Mouse (Mus musculus): ENCODE results near the gene Ulk3. TPM values are rescaled to one million over a fixed set of nuclear protein-coding genes. Genes with fewer than 3 reads are reported as not detected.

Ulk3 gene
- total RNA-seq, 2 experiments from 2014 or later = 23.0 to 31.3 TPM

DNA sequence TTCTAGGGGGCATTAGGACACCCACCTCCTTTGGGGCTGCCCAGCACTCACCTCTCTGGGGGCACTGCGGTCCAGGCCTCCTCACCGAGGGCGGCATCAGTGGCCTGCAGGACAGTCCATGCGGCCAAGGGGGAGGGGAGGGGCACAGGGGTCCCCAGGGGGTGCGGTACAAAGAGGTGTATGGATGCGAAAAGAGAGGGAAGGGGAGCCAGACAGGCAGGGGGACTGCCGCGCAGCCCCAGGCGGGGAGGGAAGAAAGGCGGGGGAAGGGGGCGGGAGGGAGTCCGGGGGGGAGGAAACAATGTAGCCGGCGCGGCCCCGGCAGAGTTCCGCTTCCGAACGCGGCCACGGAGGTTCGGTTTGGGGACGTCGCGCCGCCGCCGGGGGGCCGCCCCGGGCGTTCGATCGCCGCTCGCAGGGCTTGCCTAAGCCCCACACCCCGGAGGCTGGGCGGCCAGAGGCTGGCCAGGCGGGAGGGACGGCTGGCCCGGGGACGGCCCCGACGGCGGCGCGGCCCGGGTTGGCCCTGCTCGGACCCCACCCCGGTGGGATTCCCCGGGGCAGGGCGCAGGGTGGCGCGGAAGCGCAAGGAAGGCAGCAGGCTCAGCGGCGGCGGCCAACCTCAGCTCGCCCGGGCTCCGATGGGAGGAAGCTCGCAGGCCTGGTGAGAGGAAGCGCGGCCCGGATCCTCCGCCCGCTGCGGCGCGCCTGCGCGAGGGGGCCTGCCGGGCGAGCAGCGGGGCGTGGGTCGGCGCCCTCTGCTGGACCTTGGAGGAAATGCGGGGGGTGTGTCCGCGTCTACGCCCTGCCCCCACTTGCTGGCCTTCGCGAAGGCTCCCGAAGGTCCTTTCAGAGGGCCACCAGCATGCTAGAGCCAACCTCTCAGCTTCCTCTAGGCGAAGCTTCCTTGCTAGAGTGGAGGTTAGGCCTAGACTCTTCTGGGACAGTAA lies 56.0 kb downstream of the Ulk3 start:
- DNase-seq = peak; percentile 89 to 91

Other genes starting within 250 kb of the Ulk3 start
- 10 to 100 TPM; 14.9 to 17.7 TPM for gene Ppcdc, start 149.3 kb upstream of the Ulk3 start, total RNA-seq (2021)
- gene Scamp5, start 121.4 kb upstream of the Ulk3 start, total RNA-seq (2021) = 100 to 1,000 TPM; 370 to 381 TPM
- gene Rpp25, start 85.4 kb upstream of the Ulk3 start, total RNA-seq (2021) = 1 to 10 TPM; 9.4 to 9.9 TPM
- gene Cox5a, start 68.2 kb upstream of the Ulk3 start, total RNA-seq (2021) = 100 to 1,000 TPM; 387 to 406 TPM
- gene Fam219b, start 51.9 kb upstream of the Ulk3 start, total RNA-seq (2021) = 10 to 100 TPM; 18.7 to 19.2 TPM
- gene Mpi, start 36.7 kb upstream of the Ulk3 start, total RNA-seq (2021) = 10 to 100 TPM; 65.9 to 66.3 TPM
- gene Scamp2, start 28.5 kb upstream of the Ulk3 start, total RNA-seq (2021) = 10 to 100 TPM; 24.6 to 25.5 TPM
- 1 to 10 TPM; 3.6 to 3.7 TPM for gene Cplx3, start 16.8 kb downstream of the Ulk3 start, total RNA-seq (2021)
- not detected for gene Lman1l, start 31.3 kb downstream of the Ulk3 start, total RNA-seq (2021)
- gene Csk, start 64.2 kb downstream of the Ulk3 start, total RNA-seq (2021) = 10 to 100 TPM; 35.2 to 41.8 TPM
- not detected for gene Cyp1a2, start 94.3 kb downstream of the Ulk3 start, total RNA-seq (2021)
- under 1 TPM; 0.12 to 0.15 TPM for gene Cyp1a1, start 98.5 kb downstream of the Ulk3 start, total RNA-seq (2021)
- gene Edc3, start 119.1 kb downstream of the Ulk3 start, total RNA-seq (2021) = 10 to 100 TPM; 15.5 to 15.6 TPM
- 10 to 100 TPM; 81.0 to 81.9 TPM for gene Clk3, start 176.4 kb downstream of the Ulk3 start, total RNA-seq (2021)
- 1 to 10 TPM; 6.0 to 6.1 TPM for gene Arid3b, start 247.3 kb downstream of the Ulk3 start, total RNA-seq (2021)

Measured in layer of hippocampus, postnatal 36 days (tissue).